In genomic region chr1:31337087-31337486, GRCm38 (mm10) we compare ENCODE assay signal across 10 mouse cellular contexts.
DNase-seq lines count a peak whose midpoint lies in the region; ATAC-seq lines count a peak whose summit lies in the region.
"Had no signal": no experiment of that assay in that cellular context is flagged by ENCODE, and none has a peak within 500 bp of the region (broad histone marks: within the 10 kb centered on the region; RNA-seq: fewer than 3 reads in every experiment).

No protein-coding gene starts in this region.

- no peak for ATAC-seq in kidney, embryonic 16.5 days (ENCODE audit: low FRiP score, low TSS enrichment)
- ATAC-seq in activated CD4-positive, CD25-positive, alpha-beta regulatory T cell, adult 4 months: no peak

- no peak overlapping the region for H3K27ac ChIP-seq in kidney, embryonic 16.5 days (ENCODE audit: low read length)
- H3K27ac ChIP-seq: neural tube, embryonic 12.5 days had no signal

- no peaks in the 10 kb centered on the region for H3K27me3 ChIP-seq in kidney, embryonic 16.5 days (ENCODE audit: insufficient read depth, low read length)
- H3K27me3 ChIP-seq: neural tube, embryonic 12.5 days had no signal

- H3K9me3 ChIP-seq in kidney, embryonic 16.5 days (ENCODE audit: low read length): no peaks in the 10 kb centered on the region
- H3K9me3 ChIP-seq: neural tube, embryonic 12.5 days had no signal

- no peak overlapping the region for H3K9ac ChIP-seq in kidney, embryonic 16.5 days (replicated peaks; ENCODE audit: low read length)
- H3K9ac ChIP-seq: neural tube, embryonic 12.5 days had no signal

- no peaks in the 10 kb centered on the region for H3K36me3 ChIP-seq in kidney, embryonic 16.5 days (ENCODE audit: insufficient read depth, low read length)
- H3K36me3 ChIP-seq: neural tube, embryonic 12.5 days had no signal

- no peaks in the 10 kb centered on the region for H3K4me1 ChIP-seq in kidney, embryonic 16.5 days (ENCODE audit: insufficient read depth, low read length)
- H3K4me1 ChIP-seq: neural tube, embryonic 12.5 days had no signal

- no peak overlapping the region for H3K4me2 ChIP-seq in kidney, embryonic 16.5 days (replicated peaks; ENCODE audit: low read depth, low read length)
- H3K4me2 ChIP-seq: neural tube, embryonic 12.5 days had no signal

- 64% methylated on average over 4 of the region's 4 CpGs for WGBS in kidney, embryonic 16.5 days

- peak; percentile 22 to 61 for DNase-seq in cerebellum, postnatal 10 days
- no peak for DNase-seq in cerebellum, postnatal 4 days (ENCODE audit: low spot score in 2 of 2)
- peak; percentile 3 to 4 for DNase-seq in kidney, postnatal 4 days
- peak; percentile 11 for DNase-seq in right cerebral cortex, adult 18-20 months
- DNase-seq in right cerebral cortex, postnatal 10 days (ENCODE audit: low spot score in 2 of 2): no peak
- peak; percentile 17 for DNase-seq in telencephalon, adult 2 months (ENCODE audit: low read depth, low spot score)
- DNase-seq: adrenal gland, postnatal 14 days had no signal

- H3K4me3 ChIP-seq in kidney, embryonic 16.5 days (ENCODE audit: low read length): no peak overlapping the region
- H3K4me3 ChIP-seq: neural tube, embryonic 12.5 days had no signal

Comparison
In these comparisons a context has a peak if more than half of its experiments do, and no peak if none do; other contexts are left out.
1. DNase-seq: peak in cerebellum, postnatal 10 days (2 of 2), kidney, postnatal 4 days (2 of 2), right cerebral cortex, adult 18-20 months (single experiment) and telencephalon, adult 2 months (single experiment); none in cerebellum, postnatal 4 days (0 of 2) and right cerebral cortex, postnatal 10 days (0 of 2).